Comparison of ENCODE assay signal across 9 mouse cellular contexts in genomic region chr12:104472601-104473424, GRCm38 (mm10). TPM values are rescaled to one million over a fixed set of nuclear protein-coding genes. Genes with fewer than 3 reads are reported as not detected.
DNase-seq lines count a peak whose midpoint lies in the region; ATAC-seq and TF ChIP-seq lines count a peak whose summit lies in the region.
"Had no signal": no experiment of that assay in that cellular context is flagged by ENCODE, and none has a peak within 500 bp of the region (broad histone marks: within the 10 kb centered on the region; RNA-seq: fewer than 3 reads in every experiment).

Gsc (minus strand) TSS chr12:104473330.

- H3K9ac ChIP-seq in heart, embryonic 13.5 days: peak within 1 kb of the TSS; percentile 76
- H3K9ac ChIP-seq in midbrain, embryonic 15.5 days: no peak within 1 kb of the TSS; the same call in 1 of the 2 replicates

- H3K27ac ChIP-seq in left cerebral cortex, adult 2 months: no peak within 1 kb of the TSS
- H3K27ac ChIP-seq in heart, embryonic 13.5 days (replicated peaks): no peak within 1 kb of the TSS
- H3K27ac ChIP-seq in limb, embryonic 10.5 days: peak within 1 kb of the TSS; percentile 94
- no peak within 1 kb of the TSS for H3K27ac ChIP-seq in midbrain, embryonic 15.5 days

- H3K9me3 ChIP-seq in heart, embryonic 13.5 days: no peaks in the 10 kb centered on the region
- no peaks in the 10 kb centered on the region for H3K9me3 ChIP-seq in limb, embryonic 10.5 days (replicated peaks)
- H3K9me3 ChIP-seq in midbrain, embryonic 15.5 days: no peaks in the 10 kb centered on the region

- peak within 1 kb of the TSS; percentile 44 for H3K4me3 ChIP-seq in left cerebral cortex, adult 2 months
- H3K4me3 ChIP-seq in heart, embryonic 13.5 days: peak within 1 kb of the TSS; percentile 65
- H3K4me3 ChIP-seq in limb, embryonic 10.5 days: peak within 1 kb of the TSS; percentile 80
- peak within 1 kb of the TSS; percentile 35 for H3K4me3 ChIP-seq in midbrain, embryonic 15.5 days
- H3K4me3 ChIP-seq: myocyte had no signal

- peaks cover 44% of the 10 kb centered on the region for H3K4me1 ChIP-seq in heart, embryonic 13.5 days
- H3K4me1 ChIP-seq in limb, embryonic 10.5 days: peaks cover 81% of the 10 kb centered on the region
- H3K4me1 ChIP-seq in midbrain, embryonic 15.5 days: peaks cover 24% of the 10 kb centered on the region

- DNase-seq in left cerebral cortex, adult 2 months (ENCODE audit: extremely low spot score in 1 of 2, low spot score in 2 of 2): peak in 1 of 2 experiments; percentile 13
- DNase-seq in left cerebral cortex, adult 18-20 months (ENCODE audit: low spot score in 2 of 2): no peak
- DNase-seq in embryo, embryonic 10 days (ENCODE audit: low spot score): peak; percentile 81
- DNase-seq in limb, embryonic 10.5 days (ENCODE audit: low spot score): peak; percentile 87
- DNase-seq in right cerebral cortex, postnatal 36 days (ENCODE audit: low spot score in 2 of 2): no peak
- DNase-seq in thymus, postnatal 14 days: no peak

- under 1% methylated on average over 83 of the region's 97 CpGs for WGBS in heart, embryonic 13.5 days
- under 1% methylated on average over 97 of the region's 97 CpGs for WGBS in limb, embryonic 10.5 days
- WGBS in midbrain, embryonic 15.5 days: under 1% methylated on average over 97 of the region's 97 CpGs

- no peaks in the 10 kb centered on the region for H3K36me3 ChIP-seq in heart, embryonic 13.5 days
- peaks cover 11% of the 10 kb centered on the region; the same call in 1 of the 2 replicates for H3K36me3 ChIP-seq in limb, embryonic 10.5 days
- H3K36me3 ChIP-seq in midbrain, embryonic 15.5 days (replicated peaks): no peaks in the 10 kb centered on the region

- H3K4me2 ChIP-seq in heart, embryonic 13.5 days: peak within 1 kb of the TSS; percentile 91
- peak within 1 kb of the TSS; percentile 64 for H3K4me2 ChIP-seq in midbrain, embryonic 15.5 days

- intact Hi-C loops in left cerebral cortex, adult 2 months (cut with DNase I): no loop called here

- no peak for TF ChIP-seq CTCF in left cerebral cortex, adult 2 months (IDR thresholded peaks at IDR 0.05)

- ATAC-seq in heart, embryonic 13.5 days (ENCODE audit: extremely low read depth, insufficient number of reproducible peaks, low FRiP score, low TSS enrichment): no peak
- peak; percentile 33 for ATAC-seq in midbrain, embryonic 15.5 days (replicated peaks)

- H3K27me3 ChIP-seq in heart, embryonic 13.5 days (replicated peaks): peaks cover 89% of the 10 kb centered on the region
- H3K27me3 ChIP-seq in limb, embryonic 10.5 days (ENCODE audit: low read depth, poor library complexity, severe bottlenecking): peaks cover 85% of the 10 kb centered on the region
- peaks cover 66% of the 10 kb centered on the region for H3K27me3 ChIP-seq in midbrain, embryonic 15.5 days (replicated peaks)

RNA-seq across cellular contexts. Expression of gene Gsc, which starts in this region (rescaled TPM):
- total RNA-seq in left cerebral cortex, adult 2 months (2021): not detected
- total RNA-seq in left cerebral cortex, adult 18-20 months (2021): not detected
- polyA plus RNA-seq in heart, embryonic 13.5 days (2015; fragmentation: Nextera tagmentation; extraction: Ambion mirVana): 0.27 and 0.56 TPM in 2 replicates
- 20.1 and 34.2 TPM in 2 replicates for polyA plus RNA-seq in limb, embryonic 10.5 days (2016; fragmentation: Nextera tagmentation; extraction: Ambion mirVana)
- 0.13 and 0.26 TPM in 2 replicates for polyA plus RNA-seq in midbrain, embryonic 15.5 days (2015; fragmentation: Nextera tagmentation; extraction: Ambion mirVana)
- polyA plus RNA-seq: myocyte had no signal

Comparison
In these comparisons a context has a peak if more than half of its experiments do, and no peak if none do; other contexts are left out.
1. RNA of gene Gsc (polyA plus RNA-seq): 20.1 to 34.2 TPM in limb, embryonic 10.5 days; 0.27 to 0.56 TPM in heart, embryonic 13.5 days and 0.13 to 0.26 TPM in midbrain, embryonic 15.5 days; every median in the first group is over 10 times any median in the second.
2. Peak in ATAC-seq, H3K4me3 ChIP-seq and H3K4me2 ChIP-seq in midbrain, embryonic 15.5 days; RNA of the gene not detected or under 1 TPM.
3. DNase-seq: peak in embryo, embryonic 10 days (single experiment) and limb, embryonic 10.5 days (single experiment); none in left cerebral cortex, adult 18-20 months (0 of 2), right cerebral cortex, postnatal 36 days (0 of 2) and thymus, postnatal 14 days (single experiment).
4. Peak in every context shown above with its lines, with median percentiles within 50 percentile points of each other: H3K4me3 ChIP-seq.